9 mouse cellular contexts compared by ENCODE assay signal in genomic region chr1:33684459-33684858, GRCm38 (mm10). TPM values are rescaled to one million over a fixed set of nuclear protein-coding genes. Genes with fewer than 3 reads are reported as not detected.
DNase-seq lines count a peak whose midpoint lies in the region; ATAC-seq and TF ChIP-seq lines count a peak whose summit lies in the region.
"Had no signal": no experiment of that assay in that cellular context is flagged by ENCODE, and none has a peak within 500 bp of the region (broad histone marks: within the 10 kb centered on the region; RNA-seq: fewer than 3 reads in every experiment).

No protein-coding gene starts in this region.

- H3K27ac ChIP-seq in cerebellum, adult 2 months (ENCODE audit: insufficient read depth, low read length): no peak overlapping the region
- H3K27ac ChIP-seq in limb, embryonic 11.5 days (replicated peaks; ENCODE audit: low read depth, low read length): no peak overlapping the region
- no peak overlapping the region for H3K27ac ChIP-seq in limb, embryonic 10.5 days
- no peak overlapping the region for H3K27ac ChIP-seq in cortical plate, adult 2 months (ENCODE audit: insufficient read depth, low read length)
- H3K27ac ChIP-seq: limb, embryonic 15.5 days had no signal

- H3K4me3 ChIP-seq in cerebellum, adult 2 months (replicated peaks; ENCODE audit: insufficient read depth, low read depth, low read length): no peak overlapping the region
- no peak overlapping the region for H3K4me3 ChIP-seq in limb, embryonic 11.5 days (ENCODE audit: low read depth, low read length)
- H3K4me3 ChIP-seq in limb, embryonic 10.5 days: no peak overlapping the region
- no peak overlapping the region for H3K4me3 ChIP-seq in cortical plate, adult 2 months (ENCODE audit: insufficient read depth, low read length)
- H3K4me3 ChIP-seq: limb, embryonic 15.5 days had no signal

- 67% methylated on average over 8 of the region's 8 CpGs for WGBS in cerebellum, adult 2 months
- WGBS in limb, embryonic 11.5 days: 66% methylated on average over 8 of the region's 8 CpGs
- WGBS in limb, embryonic 10.5 days: 62% methylated on average over 8 of the region's 8 CpGs

- no peak overlapping the region for H3K9ac ChIP-seq in limb, embryonic 11.5 days (ENCODE audit: low read length)
- H3K9ac ChIP-seq: limb, embryonic 15.5 days had no signal

- H3K4me2 ChIP-seq in limb, embryonic 11.5 days (ENCODE audit: low read depth, severe bottlenecking): no peak overlapping the region
- H3K4me2 ChIP-seq: limb, embryonic 15.5 days had no signal

- ATAC-seq in limb, embryonic 11.5 days (ENCODE audit: insufficient number of reproducible peaks, low FRiP score, low TSS enrichment, low read depth): no peak

- no peaks in the 10 kb centered on the region for H3K4me1 ChIP-seq in cerebellum, adult 2 months (ENCODE audit: control insufficient read depth, insufficient read depth, low read length)
- H3K4me1 ChIP-seq in limb, embryonic 11.5 days (ENCODE audit: control insufficient read depth, insufficient read depth, low read length): no peaks in the 10 kb centered on the region
- no peaks in the 10 kb centered on the region for H3K4me1 ChIP-seq in limb, embryonic 10.5 days
- no peaks in the 10 kb centered on the region for H3K4me1 ChIP-seq in cortical plate, adult 2 months (ENCODE audit: control insufficient read depth, insufficient read depth, low read length)
- H3K4me1 ChIP-seq: limb, embryonic 15.5 days had no signal

- TF ChIP-seq POLR2A in cerebellum, adult 2 months (IDR thresholded peaks at IDR 0.05; ENCODE audit: borderline replicate concordance, insufficient read depth, low read length): no peak
- no peak for TF ChIP-seq POLR2A in cortical plate, adult 2 months (IDR thresholded peaks at IDR 0.05; ENCODE audit: extremely low read depth, insufficient read depth, low read length)

- no peaks in the 10 kb centered on the region for H3K36me3 ChIP-seq in limb, embryonic 11.5 days (ENCODE audit: control insufficient read depth, insufficient read depth, low read length)
- no peaks in the 10 kb centered on the region for H3K36me3 ChIP-seq in limb, embryonic 10.5 days
- H3K36me3 ChIP-seq: limb, embryonic 15.5 days had no signal

- no peaks in the 10 kb centered on the region for H3K9me3 ChIP-seq in limb, embryonic 11.5 days (ENCODE audit: control insufficient read depth, low read length)
- H3K9me3 ChIP-seq in limb, embryonic 10.5 days (replicated peaks): no peaks in the 10 kb centered on the region
- H3K9me3 ChIP-seq: limb, embryonic 15.5 days had no signal

- H3K27me3 ChIP-seq in cerebellum, adult 2 months (ENCODE audit: control insufficient read depth, insufficient read depth, low read length): no peaks in the 10 kb centered on the region
- no peaks in the 10 kb centered on the region for H3K27me3 ChIP-seq in limb, embryonic 11.5 days (ENCODE audit: control insufficient read depth, insufficient read depth, low read length)
- no peaks in the 10 kb centered on the region for H3K27me3 ChIP-seq in limb, embryonic 10.5 days (ENCODE audit: low read depth, poor library complexity, severe bottlenecking)
- H3K27me3 ChIP-seq: limb, embryonic 15.5 days had no signal

- peak; percentile 51 for TF ChIP-seq CTCF in cerebellum, adult 2 months (IDR thresholded peaks at IDR 0.05; ENCODE audit: borderline replicate concordance, insufficient read depth, low read depth, low read length)
- TF ChIP-seq CTCF in cortical plate, adult 2 months (IDR thresholded peaks at IDR 0.05; ENCODE audit: extremely low read depth, insufficient read depth, low read length): peak; percentile 43

- peak in 1 of 2 experiments; percentile 14 for DNase-seq in cerebellum, adult 2 months
- no peak for DNase-seq in cerebellum, adult 11-12 months
- DNase-seq in limb, embryonic 11.5 days (ENCODE audit: low spot score): peak; percentile 32
- no peak for DNase-seq in limb, embryonic 10.5 days (ENCODE audit: low spot score)
- peak; percentile 61 for DNase-seq in lung, postnatal 36 days
- DNase-seq in layer of hippocampus, postnatal 10 days (ENCODE audit: low spot score in 2 of 2): no peak
- no peak for DNase-seq in urinary bladder, postnatal 10 days (ENCODE audit: low spot score)

RNA-seq across cellular contexts. Expression of gene Prim2, which starts 14.9 kb away (rescaled TPM):
- polyA plus RNA-seq in cerebellum, adult 2 months (2012; rRNA removed): 11.8 and 12.2 TPM in 2 replicates
- polyA plus RNA-seq in limb, embryonic 11.5 days (2014; fragmentation: Nextera tagmentation; extraction: Ambion mirVana): 50.5 and 52.2 TPM in 2 replicates
- 54.5 and 55.2 TPM in 2 replicates for polyA plus RNA-seq in limb, embryonic 10.5 days (2016; fragmentation: Nextera tagmentation; extraction: Ambion mirVana)
- polyA plus RNA-seq in cortical plate, adult 2 months (2012; rRNA removed): 8.9 and 9.9 TPM in 2 replicates
- 1 to 10 TPM; 7.2 to 8.6 TPM for total RNA-seq in layer of hippocampus, postnatal 10 days (2021)

RNA-seq across cellular contexts. Expression of gene Rab23, which starts 35.2 kb away (rescaled TPM):
- 22.0 and 25.1 TPM in 2 replicates for polyA plus RNA-seq in cerebellum, adult 2 months (2012; rRNA removed)
- polyA plus RNA-seq in limb, embryonic 11.5 days (2014; fragmentation: Nextera tagmentation; extraction: Ambion mirVana): 27.1 and 35.6 TPM in 2 replicates
- polyA plus RNA-seq in limb, embryonic 10.5 days (2016; fragmentation: Nextera tagmentation; extraction: Ambion mirVana): 31.8 and 39.1 TPM in 2 replicates
- polyA plus RNA-seq in cortical plate, adult 2 months (2012; rRNA removed): 17.5 and 20.5 TPM in 2 replicates
- total RNA-seq in layer of hippocampus, postnatal 10 days (2021): 10 to 100 TPM; 27.7 to 34.2 TPM

Comparison
In these comparisons a context has a peak if more than half of its experiments do, and no peak if none do; other contexts are left out.
1. DNase-seq: peak in limb, embryonic 11.5 days (single experiment) and lung, postnatal 36 days (single experiment); none in cerebellum, adult 11-12 months (single experiment), limb, embryonic 10.5 days (single experiment), layer of hippocampus, postnatal 10 days (0 of 2) and urinary bladder, postnatal 10 days (single experiment).